Mouse (Mus musculus) liver, adult 2 months (tissue): ENCODE data around the gene Bean1. TPM values are rescaled to one million over a fixed set of nuclear protein-coding genes. Genes with fewer than 3 reads are reported as not detected.

Experiments
- DNase-seq: peaks from one replicate; pipeline ENCODE4 v3.0.0-alpha.2; 2011; ENCODE audit warnings: low read depth, low spot score; ENCODE audit errors: extremely low read depth
- H3K27ac ChIP-seq: fragments of 200-500 bp; replicated peaks from 2 replicates; pipeline ENCODE4 v1.5.1; 2012; ENCODE audit warnings: low read depth, mild to moderate bottlenecking, control low read depth, inconsistent platforms, low read length; ENCODE audit not compliant: insufficient read depth
- H3K27me3 ChIP-seq: fragments of 200-500 bp; 2 replicates; pipeline ENCODE4 v1.6.1; 2012; ENCODE audit warnings: mild to moderate bottlenecking, moderate library complexity, low read length, inconsistent platforms; ENCODE audit not compliant: control insufficient read depth, insufficient read depth
- H3K36me3 ChIP-seq: fragments of 200-500 bp; 2 replicates; pipeline ENCODE4 v1.6.1; 2012; ENCODE audit warnings: low read length, inconsistent platforms; ENCODE audit not compliant: control insufficient read depth, insufficient read depth
- H3K4me1 ChIP-seq: fragments of 200-500 bp; 2 replicates; pipeline ENCODE4 v1.6.1; 2011; ENCODE audit warnings: low read length; ENCODE audit not compliant: control insufficient read depth, insufficient read depth
- H3K4me3 ChIP-seq: fragments of 200-500 bp; 2 replicates; pipeline ENCODE4 v1.5.1; 2011; ENCODE audit warnings: low read depth, mild to moderate bottlenecking, control low read depth, low read length, moderate library complexity; ENCODE audit not compliant: insufficient read depth
- H3K79me2 ChIP-seq: fragments of 200-500 bp; 2 replicates; pipeline ENCODE4 v1.6.1; 2012; ENCODE audit warnings: inconsistent platforms, mild to moderate bottlenecking, low read length, moderate library complexity; ENCODE audit not compliant: control insufficient read depth, insufficient read depth
- H3K9ac ChIP-seq: fragments of 200-500 bp; 2 replicates; pipeline ENCODE4 v1.6.1; 2012; ENCODE audit warnings: low read depth, mild to moderate bottlenecking, control low read depth, inconsistent platforms, low read length
- CTCF ChIP-seq: fragments of 200-500 bp; IDR thresholded peaks from 2 replicates; pipeline ENCODE4 v1.5.1; 2011; ENCODE audit warnings: low read depth, low read length, control low read depth
- POLR2A ChIP-seq: fragments of 200-500 bp; IDR thresholded peaks from 2 replicates; pipeline ENCODE4 v1.6.1; 2011; ENCODE audit warnings: low read length, control low read depth; ENCODE audit not compliant: insufficient read depth; ENCODE audit errors: extremely low read depth
- WGBS: fragments of 180-500 bp; shearing (Covaris S2); methylation state at CpG from one replicate; pipeline ENCODE4 v1.1.7; 2018; 5-methylcytosine and 5-hydroxymethylcytosine counted together
- polyA plus RNA-seq: library from polyadenylated mRNA; depleted of rRNA; stranded (reverse); fragments of >200 nt; gene quantifications from 2 replicates; pipeline ENCODE4 v1.2.3, GENCODE M21; 2012
- total RNA-seq: library from RNA; depleted of rRNA; stranded (reverse); fragments of >200 nt; gene quantifications from 2 replicates; pipeline ENCODE4 v1.2.3, GENCODE M21; 2014

Bean1 gene
- total and polyA plus RNA-seq, 2 experiments: not detected

DNA sequence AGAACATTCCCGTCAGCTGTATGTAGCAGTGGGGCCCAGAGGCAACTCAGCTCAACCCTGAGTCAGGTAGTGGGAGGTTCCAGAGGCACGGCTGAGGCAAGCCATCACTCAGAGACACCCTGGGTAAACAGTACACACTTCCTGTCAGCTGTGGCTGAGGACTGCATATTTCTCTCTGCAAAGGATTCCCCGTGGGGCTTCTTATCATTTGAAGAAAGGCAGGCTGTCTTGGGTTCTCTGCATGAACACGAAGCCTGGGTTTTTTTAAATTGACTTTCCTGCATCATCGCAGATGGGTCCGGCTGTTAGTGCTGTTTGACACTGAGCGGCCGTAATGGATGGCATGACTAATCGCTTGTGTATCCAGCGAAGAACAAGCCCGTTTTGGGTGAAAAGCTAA lies 21.3 kb downstream of the Bean1 start:
- no peaks in the 10 kb centered on the region for H3K79me2 ChIP-seq
- H3K4me1 ChIP-seq: no peaks in the 10 kb centered on the region
- no peaks in the 10 kb centered on the region for H3K27me3 ChIP-seq
- H3K27ac ChIP-seq: no peak overlapping the region
- 54% methylated on average over 11 of the region's 11 CpGs for WGBS
- no peak for TF ChIP-seq CTCF
- TF ChIP-seq POLR2A: no peak
- H3K9ac ChIP-seq: no peak overlapping the region
- H3K4me3 ChIP-seq: no peak overlapping the region
- DNase-seq: no peak
- H3K36me3 ChIP-seq: no peaks in the 10 kb centered on the region

DNA sequence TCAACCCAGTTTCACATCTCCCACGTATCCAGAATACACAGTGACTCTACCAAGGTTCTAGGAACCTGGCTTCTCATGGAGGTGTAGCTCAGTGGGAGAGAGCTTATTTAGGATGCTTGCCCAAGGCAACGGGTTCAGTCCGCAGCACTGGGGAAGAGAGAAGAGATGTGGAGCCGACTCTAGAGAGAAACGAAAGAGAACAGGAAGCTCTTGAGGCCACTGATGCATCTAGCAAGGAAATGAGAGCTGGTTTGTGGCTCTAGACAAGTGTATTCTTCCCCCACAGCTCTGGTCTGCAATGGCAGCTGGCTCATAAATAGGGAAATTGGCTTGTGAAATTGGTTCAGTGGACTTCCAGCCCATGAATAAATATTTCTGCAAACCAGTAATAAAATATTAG lies 29.6 kb downstream of the Bean1 start:
- Histone ChIP-seq H3K27me3 (no peaks in the 10 kb centered on the region), H3K9ac (no peak overlapping the region)

GRCm38 (mm10) chr8:104201622-104202021 lies 31.4 kb downstream of the Bean1 start:
- no peaks in the 10 kb centered on the region for H3K36me3 ChIP-seq
- no peak for TF ChIP-seq POLR2A
- WGBS: 77% methylated on average over 3 of the region's 3 CpGs

More for the DNA sequence above, 29.6 kb downstream of the Bean1 start:
- Histone ChIP-seq H3K36me3 (no peaks in the 10 kb centered on the region), H3K4me3 (no peak overlapping the region), H3K27ac (no peak overlapping the region), H3K4me1 (no peaks in the 10 kb centered on the region), H3K79me2 (no peaks in the 10 kb centered on the region)
- TF ChIP-seq POLR2A: no peak
- no peak for TF ChIP-seq CTCF
- WGBS: 61% methylated on average over 5 of the region's 5 CpGs
- no peak for DNase-seq

DNA sequence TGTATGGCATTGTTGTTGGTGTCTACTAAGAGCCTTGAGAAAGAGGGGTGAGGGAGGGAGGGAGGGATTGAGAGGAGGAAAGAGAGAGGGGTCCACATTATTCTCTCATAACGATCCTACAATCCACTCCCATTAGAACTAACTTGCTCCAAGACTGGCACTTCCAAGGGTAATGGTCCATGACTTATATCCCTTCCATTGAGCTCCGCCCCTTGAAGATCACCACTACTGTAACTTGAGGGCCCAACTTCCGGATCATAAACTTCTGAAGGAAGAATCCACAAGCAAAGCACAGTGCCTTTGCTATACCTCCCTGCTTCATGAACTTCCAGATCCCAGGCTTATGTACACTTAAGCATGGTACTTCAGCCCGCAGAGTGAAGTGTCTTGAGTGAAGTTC lies 32.1 kb downstream of the Bean1 start:
- no peak overlapping the region for H3K27ac ChIP-seq
- no peaks in the 10 kb centered on the region for H3K79me2 ChIP-seq
- 78% methylated on average over 4 of the region's 4 CpGs for WGBS

More at GRCm38 (mm10) chr8:104201622-104202021, 31.4 kb downstream of the Bean1 start:
- H3K27me3 ChIP-seq: no peaks in the 10 kb centered on the region
- no peak overlapping the region for H3K9ac ChIP-seq
- H3K4me3 ChIP-seq: no peak overlapping the region
- DNase-seq: no peak
- H3K27ac ChIP-seq: no peak overlapping the region
- no peaks in the 10 kb centered on the region for H3K4me1 ChIP-seq
- H3K79me2 ChIP-seq: no peaks in the 10 kb centered on the region

DNA sequence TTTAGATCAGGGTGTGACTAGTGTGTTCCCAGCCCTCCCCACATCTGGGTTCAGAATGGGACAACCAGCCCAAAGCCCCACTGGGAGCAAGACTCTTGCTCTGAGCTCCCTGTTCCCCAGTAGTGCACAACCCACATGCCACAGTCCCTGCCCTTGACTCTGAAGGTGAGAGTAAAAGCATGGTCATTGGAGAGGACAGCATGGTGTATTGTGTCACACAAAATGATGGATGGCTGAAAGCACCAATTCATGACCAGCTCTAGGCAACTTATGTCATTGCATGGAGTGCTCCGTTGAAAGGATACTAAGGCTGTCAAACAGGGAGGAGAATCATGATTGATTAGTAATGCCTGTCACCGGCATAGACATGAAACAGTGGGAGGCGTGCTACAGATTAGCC lies 35.0 kb downstream of the Bean1 start:
- no peaks in the 10 kb centered on the region for H3K4me1 ChIP-seq
- H3K79me2 ChIP-seq: no peaks in the 10 kb centered on the region
- no peak overlapping the region for H3K27ac ChIP-seq
- WGBS: 70% methylated on average over 3 of the region's 3 CpGs
- no peak for DNase-seq
- TF ChIP-seq CTCF (no peak), POLR2A (no peak)
- H3K9ac ChIP-seq: no peak overlapping the region
- no peaks in the 10 kb centered on the region for H3K36me3 ChIP-seq
- no peak overlapping the region for H3K4me3 ChIP-seq
- no peaks in the 10 kb centered on the region for H3K27me3 ChIP-seq

More for the DNA sequence above, 32.1 kb downstream of the Bean1 start:
- TF ChIP-seq CTCF: no peak
- TF ChIP-seq POLR2A: no peak
- Histone ChIP-seq H3K9ac (no peak overlapping the region), H3K4me3 (no peak overlapping the region), H3K36me3 (no peaks in the 10 kb centered on the region), H3K27me3 (no peaks in the 10 kb centered on the region), H3K4me1 (no peaks in the 10 kb centered on the region)
- no peak for DNase-seq

GRCm38 (mm10) chr8:104217601-104218000 lies 47.4 kb downstream of the Bean1 start:
- Histone ChIP-seq H3K27me3 (no peaks in the 10 kb centered on the region), H3K4me1 (no peaks in the 10 kb centered on the region), H3K36me3 (no peaks in the 10 kb centered on the region), H3K4me3 (no peak overlapping the region), H3K79me2 (no peaks in the 10 kb centered on the region), H3K9ac (no peak overlapping the region), H3K27ac (no peak overlapping the region)
- 89% methylated on average over 5 of the region's 5 CpGs for WGBS
- no peak for TF ChIP-seq POLR2A
- no peak for TF ChIP-seq CTCF
- no peak for DNase-seq
